Mouse (Mus musculus): ENCODE data around the gene Epb41l2.

DNA sequence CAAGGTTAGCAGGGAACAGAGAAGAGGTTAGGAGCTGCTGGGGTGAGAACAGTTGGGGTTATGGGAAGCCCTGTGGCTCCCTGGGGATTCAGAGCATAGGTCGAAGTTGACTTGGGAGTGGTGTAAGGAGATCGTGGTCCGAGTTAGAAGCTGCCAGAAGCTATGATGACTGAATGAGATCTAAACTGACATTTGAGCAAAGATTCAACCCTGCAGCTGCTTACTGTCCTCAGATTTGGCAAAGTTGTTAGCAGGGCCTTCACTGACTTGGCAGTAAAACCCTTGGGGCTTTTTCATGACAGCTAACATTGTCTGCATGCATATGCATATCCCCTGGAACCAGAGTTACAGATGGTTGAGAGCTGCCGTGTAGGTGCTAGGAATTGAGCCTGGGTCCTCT lies 166.6 kb downstream of the Epb41l2 start:
- TF ChIP-seq CTCF (IDR thresholded peaks at IDR 0.05; ENCODE audit: low read depth, low read length), result no peak
- TF ChIP-seq POLR2A (IDR thresholded peaks at IDR 0.05; ENCODE audit: extremely low read depth, insufficient read depth, low read length), result no peak
